Mouse (Mus musculus) ES-Bruce4 (cell line): ENCODE data around the gene Prps2.

Experiments used
- CTCF ChIP-seq: IDR thresholded peaks from one replicate; pipeline ENCODE4 v1.8.1; 2011; ENCODE audit warnings: low read depth, low read length
- POLR2A ChIP-seq: IDR thresholded peaks from one replicate; pipeline ENCODE4 v1.8.1; 2011; ENCODE audit warnings: low read length; ENCODE audit not compliant: insufficient read depth

GRCm38 (mm10) chrX:167337990-167338389, 44.6 kb downstream of the Prps2 start:
- TF ChIP-seq CTCF = no peak
- TF ChIP-seq POLR2A = no peak
